Mouse (Mus musculus) thymus, postnatal 14 days (tissue): ENCODE measurements around the gene Cox6a1.
"Not testable (repeated sequence)": the region's sequence is repeated elsewhere in the genome, so short reads cannot be mapped to it uniquely, and the experiment has no call there.

Experiments
- DNase-seq: peaks from one replicate; pipeline ENCODE4 v3.0.0; 2021

Cox6a1 gene

DNA sequence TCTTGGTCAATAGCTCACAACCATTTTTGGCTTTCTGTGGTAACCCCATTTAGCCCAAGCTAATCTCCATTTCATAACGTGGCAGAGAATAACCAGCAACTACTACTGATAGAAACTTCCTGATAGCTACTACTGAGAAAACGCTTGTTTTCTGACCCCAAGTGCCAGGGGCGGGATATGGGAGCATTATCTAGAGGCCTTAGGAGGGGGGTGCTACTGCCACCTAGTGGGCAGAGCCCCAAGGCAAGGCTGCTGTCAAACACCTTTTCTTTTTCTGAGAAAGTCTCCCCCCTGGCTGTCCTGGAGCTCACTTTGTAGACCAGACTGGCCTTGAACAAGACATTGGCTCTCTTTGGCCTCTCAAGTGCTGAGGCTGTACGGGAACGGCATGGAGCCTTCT, 1.2 kb downstream of the Cox6a1 start:
- peak; percentile 89 for DNase-seq

DNA sequence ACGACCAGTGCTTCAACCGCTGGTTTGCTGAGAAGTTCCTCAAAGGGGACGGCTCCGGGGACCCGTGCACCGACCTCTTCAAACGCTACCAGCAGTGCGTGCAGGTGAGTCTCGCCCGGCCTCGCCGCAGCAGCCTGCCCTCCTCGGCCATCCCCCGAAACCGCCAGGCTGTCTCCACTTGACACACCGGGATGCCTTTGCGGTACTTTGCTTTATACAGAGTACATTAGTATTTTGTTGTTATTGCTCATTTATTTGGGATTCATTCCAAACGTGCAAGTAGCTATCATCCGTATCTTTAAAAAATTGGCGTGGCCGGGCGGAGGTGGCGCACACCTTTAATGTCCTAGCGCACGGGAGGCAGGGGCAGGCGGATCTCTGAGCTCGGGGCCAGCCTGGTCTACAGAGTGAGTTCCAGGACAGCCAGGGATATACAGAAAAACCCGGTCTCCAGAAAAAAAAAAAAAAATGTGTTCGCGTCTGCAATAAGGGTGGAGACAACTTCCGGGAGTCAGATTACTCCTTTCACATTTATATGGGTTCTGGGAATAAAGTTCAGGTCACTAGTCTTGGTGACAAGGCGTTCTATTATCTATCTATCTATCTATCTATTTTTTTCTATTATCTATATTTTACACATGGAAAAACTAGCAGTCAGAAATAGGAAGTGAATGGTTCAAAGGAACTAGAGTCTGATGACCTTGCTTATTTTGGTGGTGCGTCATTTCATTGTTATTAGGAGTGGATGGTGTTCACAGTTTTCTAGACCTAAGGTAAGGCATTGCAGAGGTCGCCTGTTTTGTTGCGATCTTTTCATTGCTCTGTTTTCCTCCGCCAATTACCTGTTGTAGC, 7.2 kb downstream of the Cox6a1 start:
- DNase-seq, result no peak

DNA sequence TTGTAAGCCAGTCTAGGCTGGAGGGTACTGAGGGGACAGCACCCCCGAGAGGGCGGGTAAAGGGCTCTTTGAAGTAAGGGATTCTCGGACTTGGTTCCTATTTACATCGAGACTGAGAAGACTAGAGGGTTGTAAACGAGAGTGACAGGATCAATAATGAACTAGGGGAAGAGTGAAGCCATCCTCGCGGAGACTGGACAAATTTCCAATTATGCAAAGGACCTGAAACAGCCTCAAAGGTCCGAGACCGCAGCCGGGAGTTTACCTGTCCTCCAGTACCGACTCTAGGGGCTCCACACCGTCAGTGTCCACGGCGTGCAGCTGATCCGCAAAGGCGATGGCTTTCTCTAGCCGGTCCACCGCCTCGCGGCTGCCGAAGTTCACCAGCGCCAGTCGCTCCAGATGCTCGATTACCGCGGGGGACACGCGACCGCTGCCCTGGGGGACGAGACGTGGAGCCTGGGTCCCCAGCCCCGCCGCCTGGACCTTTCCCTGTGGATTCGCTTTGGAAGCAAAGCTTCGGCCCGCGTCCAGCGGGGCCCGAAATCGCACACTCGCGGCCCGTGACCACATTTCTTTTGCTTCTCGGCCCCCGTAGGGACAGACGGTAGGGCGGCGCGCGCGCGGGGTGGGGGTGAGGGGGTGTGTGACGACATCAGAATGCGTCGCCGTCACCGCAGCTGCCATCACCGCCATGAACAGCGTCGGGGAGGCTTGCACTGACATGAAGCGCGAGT, 8.0 kb downstream of the Cox6a1 start, which contains the start of the genes Gatc and Triap1:
TSS of gene Gatc (minus strand) at position 602 of the 737 bp plus-strand sequence.
TSS of gene Triap1 (plus strand) at position 649 of the 737 bp plus-strand sequence.
- DNase-seq, result peak; percentile 89

DNA sequence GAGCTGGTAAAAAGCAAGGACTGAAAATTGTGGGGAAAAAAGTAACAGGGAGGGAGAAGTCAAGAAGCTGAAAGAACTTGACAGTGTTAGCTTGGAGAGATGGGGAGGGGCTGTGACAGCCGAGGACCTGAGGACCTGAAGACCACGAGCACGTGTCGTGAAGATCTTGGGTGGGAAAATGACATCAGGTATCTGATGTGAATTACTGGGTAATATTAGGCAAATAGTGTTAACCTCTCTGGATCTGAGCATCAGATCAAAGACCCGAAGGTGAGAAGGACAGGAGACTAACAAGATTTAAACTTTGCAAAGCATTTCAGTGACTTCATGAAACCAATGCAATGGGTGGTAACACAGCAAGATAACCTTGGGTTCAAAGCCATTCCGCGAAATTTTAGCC, 8.8 kb downstream of the Cox6a1 start:
- DNase-seq, result no peak

DNA sequence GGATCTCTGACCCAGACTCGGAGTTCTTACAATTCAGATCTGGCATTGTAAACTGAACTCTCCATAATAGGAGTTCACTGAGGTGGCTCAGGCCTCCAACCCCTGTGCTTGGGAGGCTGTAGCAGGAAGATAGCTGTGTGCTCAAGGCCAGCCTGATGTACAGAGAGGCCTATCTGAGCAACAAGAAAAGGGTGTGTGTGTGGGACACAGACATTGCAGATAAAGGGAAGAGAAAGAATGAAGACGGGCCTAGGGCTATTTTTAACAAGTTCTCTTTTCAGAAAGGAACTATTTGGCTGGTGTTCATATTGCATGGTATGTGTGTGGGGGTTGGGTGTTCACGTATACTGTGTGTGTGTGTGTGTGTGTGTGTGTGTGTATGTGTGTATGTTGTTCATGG, 15.2 kb downstream of the Cox6a1 start:
- no peak for DNase-seq

DNA sequence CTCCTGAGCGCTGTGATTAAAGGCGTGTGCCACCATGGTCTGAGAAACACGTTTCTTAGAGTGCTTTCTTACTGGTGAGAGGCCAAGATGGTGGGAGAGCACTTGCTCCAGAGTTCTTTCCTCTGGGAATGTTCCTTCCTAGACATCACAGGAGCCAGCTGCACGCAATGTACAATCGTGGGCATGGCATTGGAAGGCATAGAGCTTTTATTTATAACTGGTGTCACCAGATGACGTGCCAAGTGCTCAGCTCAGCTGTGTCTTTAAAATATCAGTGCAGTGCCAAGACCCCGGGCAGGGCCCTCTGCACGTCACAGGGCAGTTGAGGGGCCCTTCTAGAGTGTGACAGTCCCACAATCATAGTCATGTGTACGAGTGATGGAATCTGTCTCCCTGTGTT, 17.8 kb downstream of the Cox6a1 start:
- DNase-seq, result no peak

DNA sequence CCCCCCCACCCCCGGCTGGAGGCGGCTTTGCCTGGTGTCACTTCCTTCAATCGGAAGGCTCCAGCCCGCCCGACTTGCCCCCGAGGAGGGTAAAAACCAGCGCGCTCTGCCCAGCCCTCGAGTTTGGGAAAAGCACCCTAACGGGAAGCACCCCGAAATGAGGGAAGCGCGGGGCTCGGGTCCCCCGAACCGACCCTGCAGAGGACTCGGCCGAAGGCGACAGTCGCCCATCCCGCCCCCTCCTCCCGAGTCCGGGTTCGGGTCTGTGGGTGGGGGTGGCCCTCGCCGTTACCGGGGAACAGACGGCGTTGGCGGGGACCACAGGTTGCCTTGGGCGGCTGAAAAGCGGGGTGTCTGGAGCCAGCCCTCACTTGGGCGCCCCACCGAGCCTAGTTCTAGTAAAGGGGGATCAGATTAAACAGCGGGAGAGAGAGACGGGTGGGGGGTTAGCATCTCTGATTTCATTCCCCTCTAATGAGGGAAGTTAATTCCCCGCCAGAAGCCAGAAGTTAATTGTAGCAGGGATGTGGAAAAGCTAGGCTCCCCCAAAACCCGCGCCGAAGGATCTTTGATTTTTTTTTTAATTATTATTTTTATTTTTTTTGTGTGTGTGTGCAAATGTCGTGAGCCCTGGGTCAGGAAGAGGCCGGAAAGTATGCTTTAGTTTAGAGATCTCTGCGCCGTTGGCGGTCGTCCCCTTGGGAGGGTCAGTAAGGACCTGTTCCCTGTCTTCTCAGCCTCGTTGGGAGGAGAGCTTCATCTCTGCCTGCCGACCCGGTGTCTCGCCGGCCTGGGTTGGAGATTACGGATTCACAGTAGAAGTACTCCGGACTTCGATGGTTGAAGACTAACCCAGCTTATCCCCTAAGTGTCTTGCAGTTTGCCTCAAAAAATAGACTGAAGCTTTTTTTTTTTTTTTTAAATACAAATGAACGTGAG, 20.9 kb downstream of the Cox6a1 start:
- peak; percentile 71 for DNase-seq

DNA sequence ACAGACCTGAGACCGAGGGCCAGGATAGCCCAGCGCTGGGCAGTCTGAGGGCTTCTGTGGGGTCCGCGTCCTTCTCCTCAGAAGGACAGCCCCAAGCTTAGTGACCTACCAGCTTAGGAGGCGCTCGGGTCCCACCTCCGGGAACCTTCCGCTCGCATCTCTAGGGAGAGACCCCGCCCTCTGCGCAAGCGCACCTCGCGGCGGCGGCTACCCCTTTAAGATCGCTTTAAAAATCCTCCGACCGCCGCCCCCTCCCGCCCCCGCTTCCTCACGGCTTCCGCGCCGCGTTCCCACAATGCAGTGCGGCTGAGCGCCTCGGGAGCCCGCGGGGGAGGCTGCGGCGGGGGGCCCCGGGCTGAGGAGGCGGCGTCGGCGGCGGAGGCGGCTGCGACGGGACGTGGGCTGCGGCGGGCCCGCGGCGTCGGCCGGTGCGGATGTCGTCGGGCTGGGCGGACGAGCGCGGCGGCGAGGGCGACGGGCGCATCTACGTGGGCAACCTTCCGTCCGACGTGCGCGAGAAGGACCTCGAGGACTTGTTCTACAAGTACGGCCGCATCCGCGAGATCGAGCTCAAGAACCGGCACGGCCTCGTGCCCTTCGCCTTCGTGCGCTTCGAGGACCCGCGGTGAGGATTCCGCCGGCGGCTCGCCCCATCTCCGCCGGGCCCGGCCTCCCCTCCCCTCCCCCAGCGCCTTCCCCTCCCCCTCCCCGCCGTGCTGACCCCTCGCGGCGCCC, 21.7 kb downstream of the Cox6a1 start, which contains the start of gene Srsf9:
TSS of gene Srsf9 (plus strand) at position 303 of the 735 bp plus-strand sequence.
- DNase-seq, result peak; percentile 98

DNA sequence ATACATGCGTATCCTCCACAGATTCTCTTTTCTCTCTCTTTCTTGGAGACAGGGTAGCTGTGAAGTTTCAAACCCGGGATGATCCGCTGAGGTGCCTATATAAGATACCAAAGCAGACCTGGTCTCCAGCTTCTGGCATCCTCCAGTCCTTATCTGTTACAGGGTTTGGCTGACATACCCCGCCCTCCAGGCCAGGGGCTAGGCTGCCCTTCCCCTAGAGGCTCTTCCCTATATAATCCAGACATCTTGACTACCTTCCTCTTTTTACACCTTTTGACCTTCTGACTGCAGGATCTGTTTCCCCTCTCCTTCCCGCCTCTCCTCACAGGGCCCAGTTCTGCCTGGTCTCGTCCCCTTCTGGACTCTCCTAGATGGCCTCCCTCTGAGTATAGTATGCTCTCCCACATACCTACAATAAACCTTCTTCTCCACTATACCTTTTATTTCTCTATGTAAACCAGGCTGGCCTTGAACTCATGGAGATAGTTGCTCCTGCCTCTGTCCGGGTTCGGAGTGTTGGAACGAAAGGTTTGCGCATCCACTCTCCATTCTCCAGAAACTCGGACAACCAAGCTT, 22.4 kb downstream of the Cox6a1 start:
- DNase-seq, result no peak

DNA sequence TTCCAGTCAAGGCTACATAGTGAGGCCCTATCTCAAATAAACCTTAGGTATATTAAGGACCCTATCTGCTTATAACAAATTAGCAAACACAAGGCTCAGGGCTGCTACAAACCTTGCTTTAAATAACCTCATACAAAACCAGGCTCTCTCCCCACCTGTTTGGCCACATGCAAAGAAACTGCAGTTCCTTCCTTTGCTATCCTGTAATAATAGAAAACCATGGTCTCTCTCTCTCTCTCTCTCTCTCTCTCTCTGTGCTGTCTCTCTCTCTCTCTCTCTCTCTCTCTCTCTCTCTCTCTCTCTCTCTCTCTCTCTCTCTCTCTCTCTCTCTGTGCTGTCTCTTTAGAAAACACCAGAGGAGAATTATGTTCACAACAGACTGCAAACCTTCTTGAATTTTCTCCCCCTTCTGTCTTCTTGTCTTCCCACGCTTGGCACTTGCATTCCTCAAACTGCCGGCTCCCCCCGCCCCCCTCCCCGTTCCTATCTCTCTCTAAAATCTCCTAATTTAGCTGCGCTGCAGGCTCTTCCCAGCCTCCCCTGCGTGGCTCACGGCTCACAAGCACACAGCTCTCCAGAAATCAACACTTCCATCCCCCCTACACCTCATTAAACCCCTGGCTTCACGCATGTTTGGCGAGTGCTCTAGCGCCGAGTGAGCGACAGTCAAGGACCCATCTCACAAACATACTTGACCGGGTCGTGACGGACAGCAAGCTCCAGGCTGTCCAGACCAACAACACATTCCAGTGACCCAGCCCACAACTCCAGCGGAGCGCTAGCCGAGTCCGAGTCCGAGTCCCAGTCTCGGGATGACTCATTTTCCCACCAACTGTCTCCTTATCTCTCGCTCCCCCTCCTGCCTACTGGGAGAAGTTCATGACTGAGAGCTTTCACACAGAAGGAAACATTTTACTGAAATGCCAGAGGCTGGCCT, 29.5 kb downstream of the Cox6a1 start:
- peak; percentile 59 for DNase-seq

DNA sequence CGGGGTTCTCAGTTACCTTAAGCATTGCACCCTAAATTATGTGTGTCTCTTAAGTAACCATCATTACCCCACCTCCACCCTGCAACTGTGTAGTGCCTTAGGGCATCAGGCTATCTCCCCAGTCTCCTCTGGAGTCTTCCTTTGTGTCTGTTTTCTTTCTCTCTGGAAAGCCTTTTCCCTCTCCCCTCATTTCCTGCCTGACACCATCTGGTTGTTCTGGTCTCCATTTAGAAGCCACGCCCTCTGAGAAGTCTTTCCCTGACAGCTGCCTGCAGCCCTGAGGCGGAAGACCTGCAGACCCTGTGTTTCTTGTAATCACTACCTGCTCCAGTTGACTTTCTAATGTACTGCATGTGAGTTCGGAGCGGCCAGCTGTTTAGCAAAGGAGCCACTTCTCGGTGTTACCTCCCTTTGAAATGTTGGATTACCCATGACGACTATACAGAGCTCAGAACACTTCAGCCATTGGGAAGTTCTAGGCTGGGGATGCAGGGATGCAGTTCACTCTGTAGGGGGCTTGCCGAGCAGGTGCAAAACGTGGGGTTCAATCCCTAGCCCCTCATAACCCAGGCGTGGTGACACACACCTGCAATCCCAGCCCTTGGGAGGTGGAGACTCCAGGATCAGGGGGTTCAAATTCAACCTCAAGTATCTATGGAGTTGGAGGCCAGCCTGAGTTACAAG, 31.0 kb downstream of the Cox6a1 start:
- DNase-seq, result peak; percentile 72

DNA sequence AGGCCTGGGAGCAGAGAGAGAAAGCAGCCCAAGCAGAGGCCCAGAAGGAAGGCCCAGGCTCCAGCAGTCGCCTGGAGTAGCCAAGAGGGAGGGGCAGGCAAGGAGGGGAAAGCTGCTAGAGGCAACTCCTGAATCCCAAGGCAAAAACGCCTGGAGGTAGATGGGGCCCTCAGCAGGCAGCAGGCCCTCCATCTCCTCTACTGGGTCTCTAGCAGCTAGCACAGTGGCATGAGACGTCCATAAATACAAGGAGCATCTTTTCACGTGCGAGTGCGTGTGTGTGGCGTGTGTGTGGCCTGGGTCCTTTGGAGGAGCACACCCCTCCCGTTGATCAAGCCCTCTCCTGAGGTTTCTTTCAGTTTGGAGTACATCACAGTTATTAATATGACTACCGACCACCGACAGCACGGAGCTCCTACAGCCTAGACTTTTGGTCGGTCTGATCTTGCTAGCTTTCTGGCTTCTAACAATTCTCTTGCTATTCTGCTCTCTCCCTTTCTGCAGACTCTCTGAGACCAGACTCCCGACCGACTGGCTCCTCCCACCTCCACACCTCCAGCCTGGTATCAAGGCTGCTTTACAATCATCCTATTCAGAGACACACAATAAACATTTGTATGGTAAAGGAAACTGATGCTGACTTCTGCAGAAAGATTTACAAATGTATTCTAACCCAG, 31.7 kb downstream of the Cox6a1 start:
- DNase-seq, result no peak

DNA sequence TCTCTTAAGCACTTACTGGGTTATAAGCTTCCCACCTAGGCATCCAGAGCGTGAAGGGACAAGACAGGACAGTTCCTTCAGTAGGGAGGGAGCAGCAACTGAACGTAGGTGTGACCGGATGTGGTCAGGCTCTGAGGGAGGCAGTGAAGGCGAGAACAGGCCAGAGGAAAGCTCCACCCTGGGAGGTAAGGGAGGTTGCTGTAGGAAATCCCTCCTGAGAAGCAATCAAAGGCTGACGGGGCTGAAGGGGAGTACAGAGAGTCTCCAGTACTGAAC, 35.2 kb downstream of the Cox6a1 start:
- no peak for DNase-seq

DNA sequence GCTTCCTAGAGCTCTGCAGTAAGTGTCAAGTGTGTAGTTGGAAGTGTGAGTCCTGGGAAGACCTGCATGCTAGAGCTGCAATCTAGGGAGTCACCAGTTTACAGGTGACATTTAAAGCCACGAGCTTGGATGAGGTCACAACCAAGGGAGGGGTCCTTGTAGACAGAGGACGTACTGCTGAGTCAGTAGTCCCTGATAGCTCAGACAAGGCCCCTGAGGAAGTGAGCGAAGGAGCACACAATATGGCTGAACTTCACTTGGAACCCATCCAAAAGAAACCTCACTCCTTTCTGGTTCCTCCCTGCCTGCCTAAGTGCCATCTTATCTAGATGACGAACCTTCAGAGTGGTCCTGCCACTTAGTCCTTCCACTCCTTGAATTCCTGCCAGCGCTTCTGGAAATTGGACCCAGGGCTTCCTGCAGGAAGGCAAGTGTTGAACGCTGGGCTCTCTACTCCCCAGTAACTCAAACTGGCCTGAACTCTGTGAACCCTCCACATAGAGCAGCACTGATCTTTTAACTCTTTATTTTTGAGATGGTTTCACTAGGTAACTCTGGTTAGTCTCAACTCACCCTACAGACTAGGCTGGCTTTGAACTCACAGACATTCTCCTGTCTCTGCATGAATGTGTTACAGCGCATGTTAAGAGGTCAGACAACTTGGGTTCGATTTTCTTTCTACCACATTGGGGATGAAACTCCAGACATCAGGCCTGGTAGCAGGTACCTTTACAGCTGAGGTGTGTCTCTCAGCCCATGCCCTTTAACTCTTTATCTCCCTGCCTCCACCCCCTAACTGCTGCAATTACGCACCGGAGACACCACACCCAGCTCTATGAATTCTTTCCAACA, 35.7 kb downstream of the Cox6a1 start:
- no peak for DNase-seq

DNA sequence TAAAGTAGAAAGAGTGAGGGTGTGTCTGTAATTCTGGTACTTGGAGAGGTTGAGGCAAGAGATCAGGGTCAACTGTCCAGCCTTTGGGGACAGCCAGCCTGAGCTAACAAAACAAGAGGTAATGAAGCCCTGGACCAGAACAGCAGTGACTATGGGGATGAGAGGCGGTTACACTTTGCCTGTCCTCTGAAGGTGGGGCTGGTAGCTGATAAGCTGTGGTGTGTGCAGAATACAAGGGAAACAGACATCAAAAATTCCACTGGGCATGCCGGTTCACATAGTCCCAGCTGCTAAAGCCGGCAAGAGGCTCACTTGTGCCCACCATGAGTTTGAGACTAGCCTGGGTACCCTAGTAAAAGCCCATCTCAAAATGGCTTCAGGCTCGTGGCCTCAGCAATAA, 36.4 kb downstream of the Cox6a1 start:
- no peak for DNase-seq

DNA sequence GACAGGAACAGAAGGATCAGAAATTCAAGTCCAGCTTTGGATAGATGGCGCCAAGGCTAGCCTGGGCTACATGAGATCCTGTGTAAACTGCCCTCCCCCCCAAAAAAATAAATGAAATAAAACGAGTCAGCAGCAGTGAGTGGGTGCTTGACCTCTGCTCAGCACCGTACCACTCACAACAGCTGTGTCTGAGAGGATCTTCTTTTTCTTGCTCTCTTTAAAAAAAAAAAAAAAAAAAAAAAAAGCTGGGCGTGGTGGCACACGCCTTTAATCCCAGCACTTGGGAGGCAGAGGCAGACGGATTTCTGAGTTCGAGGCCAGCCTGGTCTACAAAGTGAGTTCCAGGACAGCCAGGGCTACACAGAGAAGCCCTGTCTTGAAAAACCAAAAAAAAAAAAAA, 46.6 kb downstream of the Cox6a1 start:
- not testable (repeated sequence) for DNase-seq

DNA sequence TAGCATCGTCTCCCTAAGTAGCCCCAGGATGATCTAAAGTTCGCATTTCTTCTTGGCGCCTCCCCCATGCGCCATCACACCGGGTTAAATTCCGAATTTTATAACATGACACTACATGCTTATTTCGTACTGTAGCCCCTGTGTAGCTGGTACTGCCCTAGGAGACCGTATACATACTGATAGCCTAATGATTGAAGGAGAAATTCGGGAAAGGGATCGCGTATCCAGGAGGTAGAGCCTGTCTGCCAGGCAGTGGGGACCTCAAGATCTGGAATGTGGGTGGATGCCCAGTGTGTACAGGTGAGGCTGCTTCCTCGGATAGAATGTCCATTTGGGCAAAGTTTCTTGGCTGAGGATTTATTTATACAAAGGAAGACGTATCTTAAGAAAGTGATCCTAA, 47.2 kb downstream of the Cox6a1 start:
- no peak for DNase-seq

DNA sequence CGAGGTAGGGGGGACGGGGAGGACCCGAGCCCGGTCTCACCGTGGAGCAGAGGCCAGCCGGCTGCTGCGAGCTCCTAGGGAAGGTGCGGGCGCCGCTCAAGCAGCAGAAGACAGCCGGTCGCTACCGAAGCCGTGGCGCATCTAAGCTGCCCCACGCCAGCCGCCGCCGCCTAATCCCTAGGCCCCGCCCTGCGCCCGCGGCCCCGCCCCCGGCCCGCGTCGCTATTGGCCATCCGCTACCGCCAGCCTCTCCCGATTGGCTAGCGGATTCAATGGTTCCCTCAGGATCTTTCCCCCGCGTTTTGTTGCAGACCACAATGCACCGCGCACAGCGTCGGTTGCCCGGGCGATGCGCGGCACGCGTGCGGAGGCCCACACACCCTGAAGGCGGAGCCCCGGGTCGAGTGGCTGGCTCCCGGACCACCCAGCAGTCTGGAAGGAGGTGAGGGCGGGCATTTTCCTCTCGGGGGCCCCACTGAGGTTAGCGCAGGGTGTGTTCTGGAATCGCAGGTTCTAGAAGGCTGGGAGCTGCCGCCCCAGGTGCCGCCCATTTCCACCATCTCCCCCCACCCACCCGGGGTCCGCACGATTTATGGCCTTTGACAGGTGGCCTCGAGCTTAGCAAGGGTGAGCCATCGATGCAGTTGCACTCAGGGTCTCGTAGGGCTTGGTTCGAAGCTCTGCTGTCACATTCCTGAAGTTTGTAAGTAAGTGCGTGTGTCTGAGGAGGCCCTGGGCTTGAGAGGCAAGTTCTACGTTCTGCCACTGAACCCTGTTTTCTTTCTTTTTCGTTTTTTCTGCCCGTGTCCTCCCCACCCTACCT, 47.8 kb downstream of the Cox6a1 start, which contains the start of gene Dynll1:
TSS of gene Dynll1 (minus strand) at position 208 of the 823 bp plus-strand sequence.
- peak; percentile 99 for DNase-seq
